Mouse (Mus musculus): ENCODE measurements around the gene Dnah7b. TPM values are rescaled to one million over a fixed set of nuclear protein-coding genes. Genes with fewer than 3 reads are reported as not detected.

Gene Dnah7b
- total RNA-seq (2023), result not detected in 2 replicates

GRCm38 (mm10) chr1:46066015-46066414 lies at the start of gene Dnah7b:
TSS of gene Dnah7b (plus strand) at chr1:46066315.

Other genes starting within 250 kb of the Dnah7b start
- gene Gm5269, start 176.0 kb upstream of the Dnah7b start, total RNA-seq (2023), result not detected in 2 replicates
- 123 and 140 TPM in 2 replicates for gene Slc40a1, start 139.8 kb upstream of the Dnah7b start, total RNA-seq (2023)

All from neutrophil, adult 65 days (primary cell).